Mouse (Mus musculus): Measurements from ENCODE around the gene Clmn. TPM values are rescaled to one million over a fixed set of nuclear protein-coding genes. Genes with fewer than 3 reads are reported as not detected.

Gene Clmn
- total and polyA plus RNA-seq, 3 experiments, result 1.0 to 3.2 (median 2.5) TPM

DNA sequence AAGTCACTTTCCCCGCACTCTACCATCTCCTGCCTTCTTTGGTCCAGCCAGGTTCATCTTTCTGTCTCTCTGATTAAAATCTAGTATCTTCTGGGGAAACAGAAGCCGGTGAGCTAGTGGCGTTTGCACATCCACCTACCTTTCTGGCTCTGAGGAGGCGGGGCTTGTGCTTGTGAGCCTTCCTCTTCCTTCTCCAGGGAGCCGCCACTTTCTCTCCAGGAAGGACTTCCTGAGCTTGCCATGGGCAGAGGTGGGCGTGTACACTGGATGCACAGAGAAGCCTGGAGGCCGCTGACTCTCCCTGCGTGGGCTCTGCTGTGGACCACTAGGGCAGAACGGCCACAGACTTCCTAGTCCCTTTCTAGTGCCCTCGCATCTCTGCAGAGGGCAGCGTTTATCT, 34.3 kb upstream of the Clmn start:
- no peak overlapping the region for H3K9ac ChIP-seq (ENCODE audit: low read depth, low read length)
- no peaks in the 10 kb centered on the region for H3K27me3 ChIP-seq (ENCODE audit: control insufficient read depth, insufficient read depth, low read length)
- no peak overlapping the region for H3K27ac ChIP-seq
- H3K79me2 ChIP-seq (replicated peaks; ENCODE audit: control insufficient read depth, insufficient read depth, low read length), result no peaks in the 10 kb centered on the region
- no peak for DNase-seq
- H3K36me3 ChIP-seq (ENCODE audit: control insufficient read depth, insufficient read depth, low read length), result no peaks in the 10 kb centered on the region
- no peak for TF ChIP-seq EP300 (IDR thresholded peaks at IDR 0.05; ENCODE audit: insufficient read depth, low read depth, low read length)
- TF ChIP-seq CTCF (IDR thresholded peaks at IDR 0.05), result no peak
- no peak for TF ChIP-seq POLR2A (IDR thresholded peaks at IDR 0.05; ENCODE audit: insufficient read depth, low read depth, low read length)
- intact Hi-C loops (cut with DNase I), result loop anchor here (5.0 kb wide), 1 partner anchor 52 kb away; no protein-coding TSS in a partner anchor
- H3K4me3 ChIP-seq, result no peak overlapping the region
- 50% methylated on average over 11 of the region's 11 CpGs for WGBS
- no peaks in the 10 kb centered on the region for H3K4me1 ChIP-seq (ENCODE audit: control insufficient read depth, insufficient read depth, low read length)

DNA sequence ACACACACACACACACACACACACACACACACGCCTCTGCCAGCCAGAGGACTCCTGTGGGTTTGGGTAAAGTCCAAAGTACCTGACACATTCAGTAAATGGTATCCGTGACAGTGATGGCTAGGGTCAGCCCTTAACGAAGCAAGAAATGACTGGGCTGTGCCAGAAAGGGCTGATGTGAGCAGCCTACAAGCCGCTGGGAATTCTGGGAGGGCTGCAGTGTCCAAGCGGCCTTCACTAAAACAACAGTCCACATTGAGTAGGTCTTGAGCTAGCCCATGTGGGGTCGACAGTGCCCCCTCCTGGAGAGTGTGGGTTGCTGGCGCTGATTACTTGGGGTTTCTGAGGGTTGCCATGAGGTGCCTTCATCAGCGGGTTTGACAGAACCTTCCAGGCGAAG, 33.8 kb upstream of the Clmn start:
- Histone ChIP-seq H3K27ac (no peak overlapping the region), H3K27me3 (ENCODE audit: control insufficient read depth, insufficient read depth, low read length) (no peaks in the 10 kb centered on the region), H3K9ac (ENCODE audit: low read depth, low read length) (no peak overlapping the region), H3K4me3 (no peak overlapping the region), H3K36me3 (ENCODE audit: control insufficient read depth, insufficient read depth, low read length) (no peaks in the 10 kb centered on the region), H3K79me2 (replicated peaks; ENCODE audit: control insufficient read depth, insufficient read depth, low read length) (no peaks in the 10 kb centered on the region), H3K4me1 (ENCODE audit: control insufficient read depth, insufficient read depth, low read length) (no peaks in the 10 kb centered on the region)
- TF ChIP-seq CTCF (IDR thresholded peaks at IDR 0.05) (peak; percentile 55), EP300 (IDR thresholded peaks at IDR 0.05; ENCODE audit: insufficient read depth, low read depth, low read length) (no peak), POLR2A (IDR thresholded peaks at IDR 0.05; ENCODE audit: insufficient read depth, low read depth, low read length) (no peak)
- DNase-seq, result peak in 1 of 2 experiments; percentile 28
- 70% methylated on average over 9 of the region's 9 CpGs for WGBS
- intact Hi-C loops (cut with DNase I), result loop anchor here (5.0 kb wide), 1 partner anchor 51 kb away; no protein-coding TSS in a partner anchor

GRCm38 (mm10) chr12:104897051-104897618, 32.3 kb upstream of the Clmn start:
- Histone ChIP-seq H3K9ac (ENCODE audit: low read depth, low read length) (no peak overlapping the region), H3K4me1 (ENCODE audit: control insufficient read depth, insufficient read depth, low read length) (no peaks in the 10 kb centered on the region), H3K79me2 (replicated peaks; ENCODE audit: control insufficient read depth, insufficient read depth, low read length) (no peaks in the 10 kb centered on the region), H3K27me3 (ENCODE audit: control insufficient read depth, insufficient read depth, low read length) (no peaks in the 10 kb centered on the region), H3K4me3 (no peak overlapping the region), H3K27ac (no peak overlapping the region), H3K36me3 (ENCODE audit: control insufficient read depth, insufficient read depth, low read length) (no peaks in the 10 kb centered on the region)
- 62% methylated on average over 8 of the region's 8 CpGs for WGBS
- no peak for TF ChIP-seq CTCF (IDR thresholded peaks at IDR 0.05)
- TF ChIP-seq EP300 (IDR thresholded peaks at IDR 0.05; ENCODE audit: insufficient read depth, low read depth, low read length), result no peak
- no peak for TF ChIP-seq POLR2A (IDR thresholded peaks at IDR 0.05; ENCODE audit: insufficient read depth, low read depth, low read length)
- intact Hi-C loops (cut with DNase I), result loop anchor here (5.0 kb wide), 1 partner anchor 50 kb away; no protein-coding TSS in a partner anchor
- DNase-seq, result no peak

DNA sequence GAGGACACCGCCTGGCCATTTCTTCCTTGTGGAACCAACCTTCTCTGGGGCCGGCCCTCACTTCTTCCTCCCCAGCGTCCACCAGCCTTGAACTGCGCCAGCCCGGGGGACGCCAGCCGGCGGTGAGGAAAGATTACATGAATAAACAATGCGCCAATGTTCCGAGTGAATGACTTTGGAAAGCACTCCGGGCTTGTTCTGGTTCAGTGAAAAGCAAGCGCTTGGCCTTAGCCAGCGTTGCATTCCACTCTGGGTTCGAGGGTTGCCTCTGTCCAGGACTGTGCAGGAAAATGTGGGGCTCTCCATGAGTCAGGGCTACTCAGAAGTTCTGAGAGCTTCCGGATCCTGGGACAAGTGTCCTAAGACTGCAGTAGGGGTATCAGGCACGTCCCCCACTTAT, 31.8 kb upstream of the Clmn start:
- Histone ChIP-seq H3K4me3 (no peak overlapping the region), H3K9ac (ENCODE audit: low read depth, low read length) (no peak overlapping the region), H3K4me1 (ENCODE audit: control insufficient read depth, insufficient read depth, low read length) (no peaks in the 10 kb centered on the region), H3K36me3 (ENCODE audit: control insufficient read depth, insufficient read depth, low read length) (no peaks in the 10 kb centered on the region), H3K27ac (no peak overlapping the region), H3K27me3 (ENCODE audit: control insufficient read depth, insufficient read depth, low read length) (no peaks in the 10 kb centered on the region), H3K79me2 (replicated peaks; ENCODE audit: control insufficient read depth, insufficient read depth, low read length) (no peaks in the 10 kb centered on the region)
- TF ChIP-seq CTCF (IDR thresholded peaks at IDR 0.05) (no peak), POLR2A (IDR thresholded peaks at IDR 0.05; ENCODE audit: insufficient read depth, low read depth, low read length) (no peak), EP300 (IDR thresholded peaks at IDR 0.05; ENCODE audit: insufficient read depth, low read depth, low read length) (no peak)
- DNase-seq, result no peak
- WGBS, result 74% methylated on average over 16 of the region's 16 CpGs
- intact Hi-C loops (cut with DNase I), result loop anchor here (5.0 kb wide), 1 partner anchor 49 kb away; no protein-coding TSS in a partner anchor

DNA sequence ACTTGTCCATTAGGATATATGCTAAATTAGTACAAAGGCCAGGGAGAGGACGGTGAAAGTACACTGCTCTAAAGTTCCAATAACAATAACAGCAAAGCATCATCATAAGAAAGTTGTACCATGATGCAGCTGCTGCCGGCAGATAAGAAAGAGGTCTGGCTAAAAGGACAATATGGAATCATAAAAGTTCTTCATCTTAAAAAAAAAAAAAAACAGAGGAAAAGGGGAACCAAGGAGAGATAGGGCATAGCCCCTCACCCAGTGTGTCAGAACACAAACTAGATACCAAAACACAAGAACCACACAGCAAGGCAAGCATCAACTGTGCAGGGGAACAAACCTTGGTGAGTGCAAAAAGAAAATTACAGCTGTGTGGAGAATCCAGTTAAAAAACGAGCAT, 27.4 kb upstream of the Clmn start:
- Histone ChIP-seq H3K9ac (ENCODE audit: low read depth, low read length) (no peak overlapping the region), H3K27me3 (ENCODE audit: control insufficient read depth, insufficient read depth, low read length) (no peaks in the 10 kb centered on the region), H3K4me1 (ENCODE audit: control insufficient read depth, insufficient read depth, low read length) (no peaks in the 10 kb centered on the region), H3K4me3 (no peak overlapping the region), H3K79me2 (replicated peaks; ENCODE audit: control insufficient read depth, insufficient read depth, low read length) (no peaks in the 10 kb centered on the region), H3K27ac (no peak overlapping the region), H3K36me3 (ENCODE audit: control insufficient read depth, insufficient read depth, low read length) (no peaks in the 10 kb centered on the region)
- no peak for DNase-seq
- intact Hi-C loops (cut with DNase I), result no loop called here
- TF ChIP-seq CTCF (IDR thresholded peaks at IDR 0.05), result no peak
- TF ChIP-seq EP300 (IDR thresholded peaks at IDR 0.05; ENCODE audit: insufficient read depth, low read depth, low read length), result no peak
- TF ChIP-seq POLR2A (IDR thresholded peaks at IDR 0.05; ENCODE audit: insufficient read depth, low read depth, low read length), result no peak
- 90% methylated on average over 3 of the region's 3 CpGs for whole genome bisulfite sequencing

GRCm38 (mm10) chr12:104890066-104890465, 25.2 kb upstream of the Clmn start:
- H3K9ac ChIP-seq (ENCODE audit: low read depth, low read length), result no peak overlapping the region
- intact Hi-C loops (cut with DNase I), result no loop called here
- H3K27me3 ChIP-seq (ENCODE audit: control insufficient read depth, insufficient read depth, low read length), result no peaks in the 10 kb centered on the region
- no peak overlapping the region for H3K4me3 ChIP-seq
- no peaks in the 10 kb centered on the region for H3K79me2 ChIP-seq (replicated peaks; ENCODE audit: control insufficient read depth, insufficient read depth, low read length)
- H3K4me1 ChIP-seq (ENCODE audit: control insufficient read depth, insufficient read depth, low read length), result no peaks in the 10 kb centered on the region
- WGBS, result 76% methylated on average over 8 of the region's 8 CpGs
- TF ChIP-seq POLR2A (IDR thresholded peaks at IDR 0.05; ENCODE audit: insufficient read depth, low read depth, low read length), result no peak
- no peak for TF ChIP-seq CTCF (IDR thresholded peaks at IDR 0.05)
- no peak for TF ChIP-seq EP300 (IDR thresholded peaks at IDR 0.05; ENCODE audit: insufficient read depth, low read depth, low read length)
- no peak overlapping the region for H3K27ac ChIP-seq
- H3K36me3 ChIP-seq (ENCODE audit: control insufficient read depth, insufficient read depth, low read length), result no peaks in the 10 kb centered on the region
- no peak for DNase-seq

Data from heart, adult 2 months (tissue).